Mouse (Mus musculus) forebrain, embryonic 15.5 days (tissue): ENCODE results near the gene Erich3. TPM values are rescaled to one million over a fixed set of nuclear protein-coding genes. Genes with fewer than 3 reads are reported as not detected.
A peak's percentile ranks its signal among the peaks of the same experiment; 100 is the strongest.

Experiments
- ATAC-seq: fragments of 200-750 bp; cut with Nextera tagmentation; replicated peaks from 2 replicates; pipeline ENCODE4 v1.8.0; 2017; ENCODE audit warnings: mild to moderate bottlenecking, moderate TSS enrichment, moderate library complexity
- H3K27ac ChIP-seq: fragments of 300-500 bp; sonication (generic); replicated peaks from 2 replicates; pipeline ENCODE4 v1.5.1; 2015; ENCODE audit warnings: mild to moderate bottlenecking, inconsistent platforms
- H3K27me3 ChIP-seq: fragments of 300-500 bp; sonication (generic); 2 replicates; pipeline ENCODE4 v1.6.1; 2015; ENCODE audit warnings: inconsistent platforms
- H3K36me3 ChIP-seq: fragments of 300-500 bp; sonication (generic); 2 replicates; pipeline ENCODE4 v1.6.1; 2015; ENCODE audit warnings: mild to moderate bottlenecking, inconsistent platforms
- H3K4me1 ChIP-seq: fragments of 300-500 bp; sonication (generic); 2 replicates; pipeline ENCODE4 v1.6.1; 2015; ENCODE audit warnings: inconsistent platforms
- H3K4me2 ChIP-seq: fragments of 300-500 bp; sonication (generic); replicated peaks from 2 replicates; pipeline ENCODE4 v1.6.1; 2015; ENCODE audit warnings: mild to moderate bottlenecking, inconsistent platforms
- H3K4me3 ChIP-seq: fragments of 300-500 bp; sonication (generic); 2 replicates; pipeline ENCODE4 v1.5.1; 2015; ENCODE audit warnings: mild to moderate bottlenecking, inconsistent platforms
- H3K9ac ChIP-seq: fragments of 300-500 bp; sonication (generic); replicated peaks from 2 replicates; pipeline ENCODE4 v1.6.1; 2015; ENCODE audit warnings: mild to moderate bottlenecking, inconsistent platforms
- H3K9me3 ChIP-seq: fragments of 300-500 bp; sonication (generic); 2 replicates; pipeline ENCODE4 v1.6.1; 2016; ENCODE audit warnings: inconsistent platforms
- WGBS: fragments of 180-500 bp; shearing (Covaris S2); methylation state at CpG from one replicate; pipeline ENCODE4 v1.1.7; 2015; ENCODE audit warnings: mixed read lengths; 5-methylcytosine and 5-hydroxymethylcytosine counted together
- polyA plus RNA-seq: library from polyadenylated mRNA; unstranded; fragments of >200 nt; fragmentation: Nextera tagmentation; extraction: Ambion mirVana; gene quantifications from 2 replicates; pipeline ENCODE4 v1.2.1, GENCODE M21; 2015

Gene Erich3
- polyA plus RNA-seq, 1 experiment from 2014 or later = 1.8 TPM

GRCm38 (mm10) chr3:154683667-154684066, 20.0 kb downstream of the Erich3 start:
- 84% methylated on average over 2 of the region's 2 CpGs for WGBS
- Histone ChIP-seq H3K4me2 (no peak overlapping the region), H3K9ac (no peak overlapping the region), H3K27ac (no peak overlapping the region), H3K36me3 (no peaks in the 10 kb centered on the region), H3K4me1 (no peaks in the 10 kb centered on the region), H3K27me3 (no peaks in the 10 kb centered on the region), H3K9me3 (no peaks in the 10 kb centered on the region), H3K4me3 (no peak overlapping the region)
- ATAC-seq = no peak

GRCm38 (mm10) chr3:154690260-154690659, 26.6 kb downstream of the Erich3 start:
- no peak overlapping the region for H3K4me3 ChIP-seq
- H3K4me1 ChIP-seq = peaks cover 10% of the 10 kb centered on the region
- no peaks in the 10 kb centered on the region for H3K27me3 ChIP-seq
- no peak overlapping the region for H3K9ac ChIP-seq
- no peaks in the 10 kb centered on the region for H3K9me3 ChIP-seq
- ATAC-seq = no peak
- H3K36me3 ChIP-seq = no peaks in the 10 kb centered on the region
- H3K27ac ChIP-seq = no peak overlapping the region
- H3K4me2 ChIP-seq = no peak overlapping the region

- Histone ChIP-seq H3K27me3 (no peaks in the 10 kb centered on the region), H3K9me3 (no peaks in the 10 kb centered on the region), H3K27ac (peak overlapping the region; percentile 20), H3K4me1 (peaks cover 10% of the 10 kb centered on the region), H3K4me3 (no peak overlapping the region), H3K36me3 (no peaks in the 10 kb centered on the region), H3K9ac (no peak overlapping the region), H3K4me2 (peak overlapping the region; percentile 11)
- 36% methylated on average over 14 of the region's 14 CpGs for WGBS
- ATAC-seq = peak; percentile 90
Measured at GRCm38 (mm10) chr3:154691897-154692571, 28.4 kb downstream of the Erich3 start.

- no peaks in the 10 kb centered on the region for H3K9me3 ChIP-seq
- 0 out of 2 replicates have a peak overlapping the region, but pooled peaks have one; percentile 11 for H3K4me2 ChIP-seq
- no peaks in the 10 kb centered on the region for H3K27me3 ChIP-seq
- no peak overlapping the region for H3K9ac ChIP-seq
- ATAC-seq = no peak
- peaks cover 10% of the 10 kb centered on the region for H3K4me1 ChIP-seq
- WGBS = 80% methylated on average over 3 of the region's 3 CpGs
- H3K27ac ChIP-seq = peak overlapping the region; percentile 20
- H3K36me3 ChIP-seq = no peaks in the 10 kb centered on the region
- H3K4me3 ChIP-seq = no peak overlapping the region
Measured at GRCm38 (mm10) chr3:154692572-154692922, 28.9 kb downstream of the Erich3 start.

GRCm38 (mm10) chr3:154693902-154694301, 30.2 kb downstream of the Erich3 start:
- no peak overlapping the region for H3K4me2 ChIP-seq
- H3K36me3 ChIP-seq = no peaks in the 10 kb centered on the region
- H3K9ac ChIP-seq = no peak overlapping the region
- H3K4me3 ChIP-seq = no peak overlapping the region
- no peaks in the 10 kb centered on the region for H3K27me3 ChIP-seq
- peaks cover 14% of the 10 kb centered on the region for H3K4me1 ChIP-seq
- no peak overlapping the region for H3K27ac ChIP-seq
- no peaks in the 10 kb centered on the region for H3K9me3 ChIP-seq
- ATAC-seq = no peak
- 86% methylated on average over 4 of the region's 4 CpGs for WGBS

GRCm38 (mm10) chr3:154696611-154697010, 33.0 kb downstream of the Erich3 start:
- no peaks in the 10 kb centered on the region for H3K9me3 ChIP-seq
- ATAC-seq = no peak
- no peak overlapping the region for H3K9ac ChIP-seq

GRCm38 (mm10) chr3:154698907-154699306, 35.2 kb downstream of the Erich3 start:
- peak; percentile 35; the same call in 1 of the 2 replicates for ATAC-seq

More at GRCm38 (mm10) chr3:154696611-154697010, 33.0 kb downstream of the Erich3 start:
- H3K27me3 ChIP-seq = no peaks in the 10 kb centered on the region
- no peak overlapping the region for H3K27ac ChIP-seq
- H3K4me1 ChIP-seq = peaks cover 20% of the 10 kb centered on the region
- no peak overlapping the region for H3K4me3 ChIP-seq
- 91% methylated on average over 3 of the region's 3 CpGs for WGBS
- no peaks in the 10 kb centered on the region for H3K36me3 ChIP-seq
- H3K4me2 ChIP-seq = no peak overlapping the region

GRCm38 (mm10) chr3:154700296-154700695, 36.6 kb downstream of the Erich3 start:
- no peak overlapping the region for H3K4me3 ChIP-seq
- ATAC-seq = no peak
- WGBS = 77% methylated on average over 3 of the region's 3 CpGs
- no peaks in the 10 kb centered on the region for H3K9me3 ChIP-seq
- H3K36me3 ChIP-seq = no peaks in the 10 kb centered on the region
- no peak overlapping the region for H3K27ac ChIP-seq
- no peaks in the 10 kb centered on the region for H3K27me3 ChIP-seq
- no peak overlapping the region for H3K9ac ChIP-seq
- H3K4me1 ChIP-seq = peaks cover 11% of the 10 kb centered on the region
- H3K4me2 ChIP-seq = no peak overlapping the region

More at GRCm38 (mm10) chr3:154698907-154699306, 35.2 kb downstream of the Erich3 start:
- H3K36me3 ChIP-seq = no peaks in the 10 kb centered on the region
- H3K4me1 ChIP-seq = peaks cover 11% of the 10 kb centered on the region
- 38% methylated on average over 5 of the region's 5 CpGs for WGBS
- no peak overlapping the region for H3K9ac ChIP-seq
- no peak overlapping the region for H3K4me3 ChIP-seq
- no peaks in the 10 kb centered on the region for H3K9me3 ChIP-seq
- no peak overlapping the region for H3K4me2 ChIP-seq
- 0 out of 2 replicates have a peak overlapping the region, but pooled peaks have one; percentile 21 for H3K27ac ChIP-seq
- no peaks in the 10 kb centered on the region for H3K27me3 ChIP-seq

GRCm38 (mm10) chr3:154700735-154701134, 37.1 kb downstream of the Erich3 start:
- Histone ChIP-seq H3K4me2 (no peak overlapping the region), H3K4me3 (no peak overlapping the region), H3K27me3 (no peaks in the 10 kb centered on the region), H3K4me1 (peaks cover 11% of the 10 kb centered on the region), H3K27ac (no peak overlapping the region), H3K36me3 (no peaks in the 10 kb centered on the region), H3K9ac (no peak overlapping the region), H3K9me3 (no peaks in the 10 kb centered on the region)
- 58% methylated on average over 2 of the region's 2 CpGs for WGBS
- no peak for ATAC-seq

GRCm38 (mm10) chr3:154704755-154705154, 41.1 kb downstream of the Erich3 start:
- H3K4me3 ChIP-seq = no peak overlapping the region
- H3K27me3 ChIP-seq = no peaks in the 10 kb centered on the region
- no peak overlapping the region for H3K27ac ChIP-seq
- H3K9me3 ChIP-seq = no peaks in the 10 kb centered on the region
- no peak overlapping the region for H3K4me2 ChIP-seq
- peaks cover 5% of the 10 kb centered on the region; the same call in 1 of the 2 replicates for H3K4me1 ChIP-seq
- no peak overlapping the region for H3K9ac ChIP-seq
- ATAC-seq = no peak
- H3K36me3 ChIP-seq = no peaks in the 10 kb centered on the region
- WGBS = 77% methylated on average over 6 of the region's 6 CpGs

GRCm38 (mm10) chr3:154708150-154708549, 44.5 kb downstream of the Erich3 start:
- Histone ChIP-seq H3K9me3 (no peaks in the 10 kb centered on the region), H3K4me2 (no peak overlapping the region), H3K27ac (no peak overlapping the region), H3K36me3 (no peaks in the 10 kb centered on the region), H3K9ac (no peak overlapping the region), H3K4me1 (no peaks in the 10 kb centered on the region), H3K4me3 (no peak overlapping the region), H3K27me3 (no peaks in the 10 kb centered on the region)
- ATAC-seq = no peak
- WGBS = 89% methylated on average over 3 of the region's 3 CpGs

- Histone ChIP-seq H3K4me3 (no peak overlapping the region), H3K27me3 (no peaks in the 10 kb centered on the region), H3K4me1 (no peaks in the 10 kb centered on the region), H3K9ac (no peak overlapping the region), H3K9me3 (no peaks in the 10 kb centered on the region), H3K4me2 (no peak overlapping the region), H3K27ac (no peak overlapping the region), H3K36me3 (no peaks in the 10 kb centered on the region)
- WGBS = 78% methylated on average over 7 of the region's 7 CpGs
- no peak for ATAC-seq
Measured at GRCm38 (mm10) chr3:154723198-154723597, 59.5 kb downstream of the Erich3 start.

GRCm38 (mm10) chr3:154731431-154731830, 67.8 kb downstream of the Erich3 start:
- H3K4me3 ChIP-seq = no peak overlapping the region
- ATAC-seq = no peak
- H3K4me1 ChIP-seq = no peaks in the 10 kb centered on the region
- H3K36me3 ChIP-seq = no peaks in the 10 kb centered on the region
- H3K9me3 ChIP-seq = no peaks in the 10 kb centered on the region
- no peak overlapping the region for H3K27ac ChIP-seq
- H3K9ac ChIP-seq = no peak overlapping the region
- no peaks in the 10 kb centered on the region for H3K27me3 ChIP-seq
- H3K4me2 ChIP-seq = no peak overlapping the region
- 59% methylated on average over 10 of the region's 10 CpGs for WGBS
